Mouse (Mus musculus): ENCODE measurements around the gene Dll1.

Dll1 gene

GRCm38 (mm10) chr17:15376494-15377181, at the start of gene Dll1:
Dll1 (minus strand) TSS chr17:15376872.
- peak; percentile 56 for DNase-seq (ENCODE audit: low read depth, low spot score)

DNA sequence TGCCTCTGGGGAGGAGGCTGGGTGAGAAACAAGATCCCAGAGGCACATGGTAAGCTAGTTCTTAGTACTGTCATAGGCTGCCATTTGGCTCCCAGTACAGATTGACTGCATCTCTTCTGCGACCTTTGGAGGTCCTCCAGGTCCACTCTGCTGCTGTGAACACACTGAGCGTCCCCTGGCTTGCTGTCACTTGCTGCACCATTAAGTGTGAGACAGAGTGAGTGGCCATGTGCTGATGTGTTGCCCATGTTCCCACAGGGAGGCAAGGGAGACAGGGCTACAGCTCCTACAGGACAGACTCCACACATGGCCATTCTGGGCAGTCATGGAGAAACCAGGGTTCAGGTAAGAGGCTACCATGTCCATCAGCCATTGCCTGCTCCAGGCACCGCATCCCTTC, 49.3 kb upstream of the Dll1 start:
- no peak for DNase-seq (ENCODE audit: low read depth, low spot score)

GRCm38 (mm10) chr17:15423080-15423765, 46.6 kb upstream of the Dll1 start:
- DNase-seq (ENCODE audit: low read depth, low spot score): no peak

GRCm38 (mm10) chr17:15422666-15423065, 46.0 kb upstream of the Dll1 start:
- no peak for DNase-seq (ENCODE audit: low read depth, low spot score)

- no peak for DNase-seq (ENCODE audit: low read depth, low spot score)
Observed at GRCm38 (mm10) chr17:15421446-15421845, 44.8 kb upstream of the Dll1 start.

DNA sequence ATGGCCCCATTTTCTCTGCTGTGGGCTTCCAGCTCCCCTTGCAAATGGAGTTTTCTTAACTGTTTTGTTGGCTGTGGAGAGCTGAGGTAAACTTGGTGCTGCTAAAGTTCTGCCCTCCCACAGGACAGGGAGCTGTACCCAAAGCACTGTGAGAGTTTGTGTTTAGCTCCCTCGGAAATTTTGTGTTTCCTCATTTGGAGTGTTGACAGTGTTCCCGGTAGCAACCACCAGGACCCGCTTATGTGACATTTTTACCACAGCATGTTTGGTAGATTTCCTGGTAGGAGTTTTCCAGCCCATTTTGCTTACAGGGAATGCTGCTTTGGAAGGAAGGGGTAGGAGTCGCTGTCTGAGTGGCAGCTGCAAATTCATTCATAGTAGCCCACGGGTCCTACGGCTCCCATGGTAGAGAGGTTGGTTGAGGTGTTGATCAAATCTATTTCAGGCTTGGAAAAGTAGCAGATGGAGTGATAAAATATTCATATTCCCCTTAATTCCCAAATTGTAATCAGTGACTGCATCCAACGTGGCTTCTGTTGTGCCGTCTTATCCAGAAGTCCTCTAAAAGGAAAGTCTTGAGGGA, 43.4 kb upstream of the Dll1 start:
- DNase-seq (ENCODE audit: low read depth, low spot score): no peak

- no peak for DNase-seq (ENCODE audit: low read depth, low spot score)
Observed at GRCm38 (mm10) chr17:15419534-15419933, 42.9 kb upstream of the Dll1 start.

DNA sequence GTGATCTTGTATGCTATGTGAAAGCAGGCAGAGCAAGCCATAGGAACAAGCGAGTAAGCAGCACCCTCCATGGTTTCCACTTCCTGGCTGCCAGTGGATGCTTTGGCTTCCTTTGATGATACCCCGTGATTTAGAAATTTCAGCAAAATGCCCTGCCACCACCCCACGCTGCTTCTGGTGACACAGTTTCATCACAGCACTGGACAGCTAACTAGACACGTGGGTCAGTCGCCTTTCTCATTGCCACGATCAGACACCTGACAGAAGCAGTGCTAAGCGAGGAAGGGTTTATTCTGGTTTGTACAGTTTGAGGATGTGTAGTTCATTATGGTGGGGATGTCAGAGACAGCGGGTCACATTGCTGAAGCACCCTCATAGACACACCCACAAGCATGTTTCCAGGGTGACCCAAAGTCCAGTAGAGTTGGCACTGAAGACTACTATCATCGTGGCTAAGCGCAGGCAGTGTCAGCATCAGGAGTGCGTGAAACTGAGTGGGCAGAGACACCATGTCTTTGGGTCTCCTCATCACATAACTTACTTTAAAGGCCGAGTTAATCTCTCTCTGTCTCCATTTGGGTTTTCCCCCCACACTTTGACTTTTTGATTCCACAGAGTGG, 40.0 kb upstream of the Dll1 start:
- no peak for DNase-seq (ENCODE audit: low read depth, low spot score)

DNA sequence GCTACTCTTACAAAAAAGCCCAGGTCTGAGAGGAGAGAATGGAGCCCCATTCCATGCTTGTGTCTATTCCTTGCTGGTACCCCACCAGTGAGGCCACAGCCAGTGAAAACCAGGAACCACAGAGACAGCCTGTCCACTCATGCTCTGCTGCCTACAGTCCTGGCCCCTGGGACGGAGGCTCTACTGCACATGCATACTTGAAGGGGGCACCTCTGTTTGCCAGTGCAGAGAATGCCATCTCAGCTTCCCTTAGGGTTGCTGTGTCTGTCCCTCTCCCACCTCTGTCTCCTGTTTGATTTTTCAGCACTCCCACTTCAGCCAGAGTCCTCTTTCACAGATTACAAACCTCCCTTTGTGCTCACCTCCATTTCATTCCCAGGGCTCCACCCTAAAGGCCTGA, 34.2 kb upstream of the Dll1 start:
- no peak for DNase-seq (ENCODE audit: low read depth, low spot score)

DNA sequence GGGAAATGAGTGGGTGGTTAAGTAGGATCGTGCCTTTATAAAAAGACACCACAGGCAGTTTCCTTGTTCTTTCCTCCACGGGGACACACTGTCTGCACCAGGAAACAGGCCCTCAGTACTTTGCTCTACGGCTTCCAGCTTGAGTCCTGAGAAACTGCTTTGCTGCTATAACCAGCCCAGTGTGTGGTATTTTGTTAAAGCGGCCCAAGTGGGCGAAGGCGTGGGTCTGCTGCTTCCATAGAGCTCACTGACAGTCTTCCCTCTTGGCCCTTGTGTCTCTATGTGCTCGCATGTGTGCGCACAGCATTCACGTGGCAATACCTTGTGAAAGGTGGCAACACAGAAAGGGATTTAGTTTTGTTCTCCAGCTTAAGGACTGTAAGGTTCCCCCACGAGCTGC, 32.6 kb upstream of the Dll1 start:
- no peak for DNase-seq (ENCODE audit: low read depth, low spot score)

- DNase-seq (ENCODE audit: low read depth, low spot score): no peak
Observed at GRCm38 (mm10) chr17:15406576-15406975, 29.9 kb upstream of the Dll1 start.

GRCm38 (mm10) chr17:15401716-15402115, 25.0 kb upstream of the Dll1 start:
- DNase-seq (ENCODE audit: low read depth, low spot score): no peak

- DNase-seq (ENCODE audit: low read depth, low spot score): peak; percentile 96
Observed at GRCm38 (mm10) chr17:15395997-15396675, 19.5 kb upstream of the Dll1 start, which contains the start of gene Fam120b. Fam120b (plus strand) TSS chr17:15396202.

GRCm38 (mm10) chr17:15389356-15389755, 12.7 kb upstream of the Dll1 start:
- DNase-seq (ENCODE audit: low read depth, low spot score): no peak

- DNase-seq (ENCODE audit: low read depth, low spot score): no peak
Observed at GRCm38 (mm10) chr17:15388892-15389291, 12.2 kb upstream of the Dll1 start.

DNA sequence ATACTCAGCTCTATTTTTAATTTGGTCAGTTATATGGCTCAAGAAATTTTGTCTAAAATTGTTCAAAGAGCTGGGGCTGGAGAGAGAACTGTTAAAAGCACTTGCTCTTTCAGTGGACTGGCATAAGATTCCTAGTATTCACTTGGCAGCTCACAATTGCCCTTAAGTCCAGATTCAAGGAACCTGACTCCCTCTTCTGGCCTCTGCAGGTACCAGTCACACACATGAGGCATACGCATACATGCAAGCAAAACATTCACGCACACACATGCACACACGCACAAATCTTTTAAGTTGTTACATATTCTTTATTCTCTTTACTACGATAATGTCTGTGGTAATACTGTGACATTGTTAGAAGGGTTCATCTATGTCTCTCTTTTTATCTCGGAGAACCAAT, 6.7 kb upstream of the Dll1 start:
- peak; percentile 23 for DNase-seq (ENCODE audit: low read depth, low spot score)

DNA sequence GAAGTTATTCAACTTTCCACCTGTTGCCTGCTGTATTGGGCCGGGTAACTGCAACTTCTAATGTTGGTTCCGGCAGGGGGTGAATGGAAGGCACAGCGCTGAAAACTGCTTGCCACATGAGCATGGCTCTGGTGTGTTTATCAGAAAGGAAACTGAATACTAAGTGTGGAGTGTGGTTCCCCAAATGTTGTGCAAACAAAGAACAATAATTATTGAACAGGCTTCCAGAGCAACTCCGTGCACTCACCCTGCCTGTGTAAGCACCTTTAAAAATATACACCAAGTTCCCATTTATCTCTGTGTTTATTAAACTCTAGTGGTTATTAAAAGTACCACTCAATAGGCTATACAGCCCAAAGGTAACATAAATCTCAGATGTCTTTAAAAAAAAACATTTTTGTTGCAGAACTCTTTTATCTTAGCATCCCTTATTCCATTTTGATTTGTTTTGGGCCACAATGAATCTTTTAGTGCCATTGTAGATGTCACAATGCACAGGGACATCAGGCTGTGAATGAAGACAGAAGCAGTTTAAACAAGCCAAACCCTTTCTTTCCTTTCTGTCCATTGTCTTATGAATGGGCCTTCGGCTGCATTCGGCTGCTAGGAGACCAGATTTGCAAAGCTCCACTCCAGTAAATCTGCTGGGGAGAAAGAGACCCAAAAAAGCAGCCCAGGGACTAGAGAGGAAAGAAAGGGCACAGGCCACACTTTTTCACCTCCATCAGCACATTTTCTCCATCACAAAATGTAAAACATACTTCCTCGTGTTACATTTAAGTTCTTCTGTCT, 5.4 kb upstream of the Dll1 start:
- DNase-seq (ENCODE audit: low read depth, low spot score): no peak

- DNase-seq (ENCODE audit: low read depth, low spot score): no peak
Observed at GRCm38 (mm10) chr17:15381092-15381860, 4.6 kb upstream of the Dll1 start.

- no peak for DNase-seq (ENCODE audit: low read depth, low spot score)
Observed at GRCm38 (mm10) chr17:15380641-15381051, 4.0 kb upstream of the Dll1 start.
